Mouse (Mus musculus) embryonic facial prominence, embryonic 14.5 days (tissue): ENCODE data around the gene Plekho2. TPM values are rescaled to one million over a fixed set of nuclear protein-coding genes. Genes with fewer than 3 reads are reported as not detected.

ENCODE experiments used
- ATAC-seq: fragments of 200-750 bp; cut with Nextera tagmentation; 2 replicates; pipeline ENCODE4 v1.8.0; 2017; ENCODE audit warnings: low read depth, moderate number of reproducible peaks, moderate TSS enrichment
- DNase-seq: peaks from one replicate; pipeline ENCODE4 v3.0.0-alpha.2; 2015; ENCODE audit warnings: low spot score
- H3K27ac ChIP-seq: fragments of 300-500 bp; sonication (generic); replicated peaks from 2 replicates; pipeline ENCODE4 v1.5.1; 2014; ENCODE audit warnings: low read depth, mild to moderate bottlenecking, low read length, moderate library complexity
- H3K27me3 ChIP-seq: fragments of 300-500 bp; sonication (generic); replicated peaks from 2 replicates; pipeline ENCODE4 v1.6.1; 2014; ENCODE audit warnings: low read length; ENCODE audit not compliant: control insufficient read depth, insufficient read depth
- H3K36me3 ChIP-seq: fragments of 300-500 bp; sonication (generic); 2 replicates; pipeline ENCODE4 v1.6.1; 2014; ENCODE audit warnings: low read length, mixed read lengths; ENCODE audit not compliant: control insufficient read depth, insufficient read depth
- H3K4me1 ChIP-seq: fragments of 300-500 bp; sonication (generic); 2 replicates; pipeline ENCODE4 v1.6.1; 2014; ENCODE audit warnings: antibody characterized with exemption, low read length; ENCODE audit not compliant: control insufficient read depth, insufficient read depth
- H3K4me2 ChIP-seq: fragments of 300-500 bp; sonication (generic); 2 replicates; pipeline ENCODE4 v1.6.1; 2014; ENCODE audit warnings: low read depth, mild to moderate bottlenecking, low read length, moderate library complexity, mixed read lengths
- H3K4me3 ChIP-seq: fragments of 300-500 bp; sonication (generic); 2 replicates; pipeline ENCODE4 v1.5.1; 2014; ENCODE audit warnings: low read depth, mild to moderate bottlenecking, low read length
- H3K9ac ChIP-seq: fragments of 300-500 bp; sonication (generic); 2 replicates; pipeline ENCODE4 v1.6.1; 2014; ENCODE audit warnings: low read depth, mild to moderate bottlenecking, low read length, moderate library complexity, mixed read lengths
- H3K9me3 ChIP-seq: fragments of 300-500 bp; sonication (generic); 2 replicates; pipeline ENCODE4 v1.6.1; 2016; ENCODE audit warnings: low read length; ENCODE audit not compliant: control insufficient read depth
- whole genome bisulfite sequencing: fragments of 180-500 bp; shearing (Covaris S2); extraction: QIAGEN DNeasy Blood & Tissue Kit; methylation state at CpG from one replicate; pipeline ENCODE4 v1.1.7; 2014; 5-methylcytosine and 5-hydroxymethylcytosine counted together
- polyA plus RNA-seq: library from polyadenylated mRNA; unstranded; fragments of >200 nt; fragmentation: Nextera tagmentation; extraction: Ambion mirVana; gene quantifications from 2 replicates; pipeline ENCODE4 v1.2.1, GENCODE M21; 2014

Plekho2 gene
- polyA plus RNA-seq, 1 experiment from 2014 or later, result 12.9 TPM

DNA sequence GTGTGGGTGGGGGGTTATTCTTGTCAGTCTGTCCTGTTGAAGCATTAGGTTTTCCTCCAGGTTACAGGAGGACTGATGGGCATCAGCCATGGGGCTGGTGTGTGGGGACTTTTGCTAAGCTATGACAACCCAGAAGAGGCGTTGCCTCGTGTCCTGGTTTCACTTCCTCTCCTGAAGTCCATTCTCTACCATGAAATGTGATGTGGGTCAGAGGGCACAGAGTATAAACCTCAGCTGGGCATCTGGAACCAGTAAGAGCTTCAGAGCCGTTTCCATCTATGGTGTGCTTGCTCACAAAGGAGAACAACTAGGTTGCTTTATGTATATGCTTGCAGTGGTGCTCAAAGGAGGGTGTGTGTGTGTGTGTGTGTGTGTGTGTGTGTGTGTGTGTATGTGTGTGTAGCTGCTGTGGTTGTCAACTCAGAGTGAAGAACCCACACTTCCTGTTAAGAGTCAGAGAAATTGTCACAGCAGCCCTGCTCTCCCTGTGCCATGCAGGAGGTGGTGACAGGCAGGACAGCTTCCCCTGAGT is 44.6 kb downstream of the Plekho2 start:
- Histone ChIP-seq H3K9ac (no peak overlapping the region), H3K27ac (no peak overlapping the region), H3K27me3 (no peaks in the 10 kb centered on the region), H3K36me3 (no peaks in the 10 kb centered on the region), H3K4me2 (no peak overlapping the region), H3K9me3 (no peaks in the 10 kb centered on the region), H3K4me1 (no peaks in the 10 kb centered on the region), H3K4me3 (no peak overlapping the region)
- ATAC-seq (no peak), DNase-seq (no peak)
- 59% methylated on average over 3 of the region's 3 CpGs for WGBS

DNA sequence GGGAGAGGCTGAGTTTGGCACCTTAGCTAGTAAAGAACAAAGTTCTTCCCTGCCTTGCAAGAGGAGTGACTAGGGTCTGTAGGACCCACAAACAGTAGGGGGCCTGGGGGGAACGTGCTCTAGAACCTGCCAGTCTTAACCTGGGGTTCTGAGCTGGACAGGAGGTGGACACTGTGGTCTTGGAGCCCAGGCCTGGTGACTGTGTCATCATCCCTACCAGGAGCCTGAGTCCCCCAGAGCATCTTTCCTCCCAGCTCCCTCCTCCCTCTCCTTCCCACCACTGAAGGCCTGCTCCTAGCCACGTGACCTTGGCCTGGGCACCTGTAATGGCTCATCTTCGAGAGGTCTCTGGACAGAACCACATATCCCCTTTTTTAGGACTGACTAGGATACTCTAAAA is 45.7 kb downstream of the Plekho2 start:
- Histone ChIP-seq H3K36me3 (no peaks in the 10 kb centered on the region), H3K4me2 (no peak overlapping the region), H3K9ac (no peak overlapping the region), H3K27ac (no peak overlapping the region), H3K9me3 (no peaks in the 10 kb centered on the region), H3K4me3 (no peak overlapping the region), H3K4me1 (no peaks in the 10 kb centered on the region), H3K27me3 (no peaks in the 10 kb centered on the region)
- DNase-seq (no peak), ATAC-seq (no peak)
- 89% methylated on average over 3 of the region's 3 CpGs for WGBS

DNA sequence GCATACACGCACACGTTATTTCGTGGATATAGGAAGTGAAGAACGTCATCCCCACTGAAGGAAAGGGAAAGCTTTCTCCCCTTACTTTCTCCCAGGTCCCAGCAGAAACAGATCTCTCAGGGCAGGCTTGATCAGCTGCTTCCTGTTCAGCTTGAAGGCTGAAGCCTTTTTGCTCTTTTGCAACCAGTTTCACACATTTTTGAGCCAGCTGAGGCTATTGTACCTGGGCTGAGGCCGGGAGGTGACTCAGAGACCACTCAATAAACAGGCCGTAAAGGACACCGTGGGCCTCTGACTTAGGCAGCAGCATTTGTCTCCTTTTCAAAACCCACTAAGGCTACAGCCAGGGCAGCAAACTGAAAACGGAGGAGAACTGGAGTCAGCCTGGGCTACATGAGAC is 46.9 kb downstream of the Plekho2 start:
- H3K9me3 ChIP-seq, result no peaks in the 10 kb centered on the region
- no peak overlapping the region for H3K9ac ChIP-seq
- no peaks in the 10 kb centered on the region for H3K4me1 ChIP-seq
- no peak for DNase-seq
- H3K4me3 ChIP-seq, result no peak overlapping the region
- H3K4me2 ChIP-seq, result no peak overlapping the region
- no peaks in the 10 kb centered on the region for H3K36me3 ChIP-seq
- ATAC-seq, result no peak
- no peak overlapping the region for H3K27ac ChIP-seq
- 72% methylated on average over 8 of the region's 8 CpGs for WGBS
- H3K27me3 ChIP-seq, result no peaks in the 10 kb centered on the region

DNA sequence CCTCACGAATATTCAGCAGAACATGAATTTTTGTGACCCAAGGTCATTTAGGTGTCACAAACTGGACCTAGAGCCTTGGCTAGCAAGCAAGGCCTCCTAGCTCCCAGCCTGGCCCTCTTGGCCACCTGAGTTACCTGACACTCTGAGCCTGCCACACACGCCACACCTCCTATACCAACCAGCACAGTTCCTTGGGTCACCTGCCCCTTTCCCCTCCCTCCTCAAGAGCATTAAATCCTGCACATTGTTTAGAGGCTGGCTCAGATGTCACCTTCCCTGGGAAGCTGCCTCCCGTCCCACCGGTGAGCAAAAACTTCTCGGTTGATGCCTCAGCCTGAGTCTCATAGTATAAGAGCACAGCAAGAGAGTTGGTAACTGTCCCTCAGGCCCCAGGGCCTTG is 48.6 kb downstream of the Plekho2 start:
- WGBS, result 70% methylated on average over 5 of the region's 5 CpGs
- no peaks in the 10 kb centered on the region for H3K9me3 ChIP-seq
- no peak overlapping the region for H3K4me2 ChIP-seq
- H3K36me3 ChIP-seq, result no peaks in the 10 kb centered on the region
- H3K4me3 ChIP-seq, result no peak overlapping the region
- H3K27ac ChIP-seq, result no peak overlapping the region
- H3K4me1 ChIP-seq, result no peaks in the 10 kb centered on the region
- no peaks in the 10 kb centered on the region for H3K27me3 ChIP-seq
- ATAC-seq (peak; percentile 66; the same call in 1 of the 2 replicates), DNase-seq (no peak)
- H3K9ac ChIP-seq, result no peak overlapping the region

- Histone ChIP-seq H3K4me1 (no peaks in the 10 kb centered on the region), H3K9me3 (no peaks in the 10 kb centered on the region), H3K4me3 (no peak overlapping the region), H3K27me3 (no peaks in the 10 kb centered on the region), H3K9ac (no peak overlapping the region), H3K4me2 (no peak overlapping the region), H3K36me3 (no peaks in the 10 kb centered on the region), H3K27ac (no peak overlapping the region)
- ATAC-seq (no peak), DNase-seq (no peak)
- WGBS, result 43% methylated on average over 8 of the region's 8 CpGs
These were observed 50.2 kb downstream of the Plekho2 start for GRCm38 (mm10) chr9:65529659-65530058.

- H3K4me3 ChIP-seq, result no peak overlapping the region
- ATAC-seq, result no peak
- 79% methylated on average over 6 of the region's 6 CpGs for WGBS
These were observed 51.3 kb downstream of the Plekho2 start for GRCm38 (mm10) chr9:65528417-65529038.

DNA sequence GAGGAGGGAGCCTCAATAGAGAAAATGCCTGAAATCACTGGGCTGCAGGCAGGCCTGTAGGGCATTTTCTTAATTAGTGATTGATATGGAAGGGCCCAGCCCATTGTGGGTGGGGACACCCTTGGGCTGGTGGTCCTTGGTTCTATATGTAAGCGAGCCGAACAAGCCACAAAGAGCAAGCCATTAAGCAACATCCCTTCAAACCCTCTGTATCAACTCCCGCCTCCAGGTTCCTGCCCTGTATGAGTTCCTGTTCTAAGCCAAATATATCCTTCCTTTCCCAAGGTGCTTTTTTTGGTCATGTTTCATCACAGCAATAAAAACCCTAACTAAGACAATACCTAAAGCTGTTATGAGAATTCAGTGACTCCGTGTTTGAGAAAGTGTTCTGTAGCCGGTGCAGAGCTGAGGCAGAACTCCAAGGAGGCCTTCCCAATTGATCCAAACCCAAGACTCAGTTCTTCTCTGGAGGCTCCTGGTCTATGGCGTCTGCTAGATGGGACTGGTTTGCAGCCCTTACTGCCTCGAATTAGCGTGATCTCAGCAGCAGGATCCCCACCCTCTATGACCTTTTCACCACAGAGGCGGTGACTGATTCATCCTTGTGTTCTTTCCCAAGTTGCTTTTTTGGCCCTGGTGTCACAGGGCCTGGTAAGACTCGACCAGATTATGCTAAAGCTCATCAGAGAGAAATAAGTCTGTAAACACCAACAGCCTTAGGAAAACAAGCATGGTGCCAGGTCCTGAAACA is 54.2 kb downstream of the Plekho2 start:
- Histone ChIP-seq H3K4me3 (no peak overlapping the region), H3K9me3 (no peaks in the 10 kb centered on the region), H3K27me3 (no peaks in the 10 kb centered on the region), H3K27ac (no peak overlapping the region), H3K4me1 (no peaks in the 10 kb centered on the region), H3K36me3 (no peaks in the 10 kb centered on the region), H3K4me2 (no peak overlapping the region), H3K9ac (no peak overlapping the region)
- 77% methylated on average over 10 of the region's 10 CpGs for WGBS
- no peak for DNase-seq
- no peak for ATAC-seq

More at GRCm38 (mm10) chr9:65528417-65529038, 51.3 kb downstream of the Plekho2 start:
- Histone ChIP-seq H3K9me3 (no peaks in the 10 kb centered on the region), H3K4me2 (no peak overlapping the region), H3K4me1 (no peaks in the 10 kb centered on the region), H3K36me3 (no peaks in the 10 kb centered on the region), H3K27me3 (no peaks in the 10 kb centered on the region), H3K27ac (no peak overlapping the region), H3K9ac (no peak overlapping the region)
- DNase-seq, result no peak

- DNase-seq (peak; percentile 91), ATAC-seq (peak; percentile 90)
- H3K27ac ChIP-seq, result no peak overlapping the region
- no peaks in the 10 kb centered on the region for H3K27me3 ChIP-seq
- H3K9me3 ChIP-seq, result no peaks in the 10 kb centered on the region
- H3K4me2 ChIP-seq, result peak overlapping the region; percentile 39
- no peak overlapping the region for H3K9ac ChIP-seq
- H3K4me3 ChIP-seq, result no peak overlapping the region
- no peaks in the 10 kb centered on the region for H3K36me3 ChIP-seq
- H3K4me1 ChIP-seq, result peaks cover 11% of the 10 kb centered on the region
- WGBS, result 23% methylated on average over 14 of the region's 14 CpGs
These were observed 56.1 kb downstream of the Plekho2 start for GRCm38 (mm10) chr9:65523611-65524364.
